ENCODE assay signal across 11 mouse cellular contexts in genomic region chr4:59319136-59319941, GRCm38 (mm10).
DNase-seq lines count a peak whose midpoint lies in the region; TF ChIP-seq lines count a peak whose summit lies in the region.
"Had no signal": no experiment of that assay in that cellular context is flagged by ENCODE, and none has a peak within 500 bp of the region (broad histone marks: within the 10 kb centered on the region; RNA-seq: fewer than 3 reads in every experiment).

No protein-coding gene starts in this region.

- H3K4me3 ChIP-seq in liver, adult 2 months (ENCODE audit: insufficient read depth, low read depth, low read length): no peak overlapping the region
- no peak overlapping the region for H3K4me3 ChIP-seq in myocyte
- H3K4me3 ChIP-seq in hindbrain, embryonic 10.5 days: no peak overlapping the region
- H3K4me3 ChIP-seq: hindbrain, embryonic 15.5 days; megakaryocyte, embryonic 14.5 days had no signal

- no peaks in the 10 kb centered on the region for H3K36me3 ChIP-seq in liver, adult 2 months (ENCODE audit: control insufficient read depth, insufficient read depth, low read length)
- H3K36me3 ChIP-seq in myocyte (ENCODE audit: control insufficient read depth, insufficient read depth): no peaks in the 10 kb centered on the region
- no peaks in the 10 kb centered on the region for H3K36me3 ChIP-seq in hindbrain, embryonic 10.5 days
- H3K36me3 ChIP-seq: hindbrain, embryonic 15.5 days had no signal

- peak overlapping the region; percentile 81 for H3K27ac ChIP-seq in liver, adult 2 months (replicated peaks; ENCODE audit: insufficient read depth, low read depth, low read length)
- H3K27ac ChIP-seq in hindbrain, embryonic 10.5 days: no peak overlapping the region
- H3K27ac ChIP-seq: hindbrain, embryonic 15.5 days had no signal

- peak; percentile 79 for DNase-seq in liver, adult 2 months (ENCODE audit: extremely low read depth, low read depth, low spot score)
- DNase-seq in liver (no peak), A20 (ENCODE audit: low read depth, low spot score) (peak; percentile 53)
- DNase-seq in T-cell, adult 2 months (ENCODE audit: low spot score): peak; percentile 71
- DNase-seq in hindbrain, embryonic 10.5 days (ENCODE audit: low spot score): no peak
- no peak for DNase-seq in kidney, postnatal 10 days
- no peak for DNase-seq in spleen, adult 12 weeks (ENCODE audit: low spot score)
- DNase-seq: gastrocnemius, postnatal 25 days had no signal

- peak overlapping the region; percentile 73 for H3K4me2 ChIP-seq in myocyte (ENCODE audit: low read depth)
- H3K4me2 ChIP-seq: hindbrain, embryonic 15.5 days had no signal

- no peaks in the 10 kb centered on the region for H3K27me3 ChIP-seq in liver, adult 2 months (ENCODE audit: control insufficient read depth, insufficient read depth, low read length)
- no peaks in the 10 kb centered on the region for H3K27me3 ChIP-seq in myocyte (ENCODE audit: control insufficient read depth, insufficient read depth, insufficient read length)
- no peaks in the 10 kb centered on the region for H3K27me3 ChIP-seq in hindbrain, embryonic 10.5 days (ENCODE audit: insufficient read depth, poor library complexity, severe bottlenecking)
- H3K27me3 ChIP-seq: hindbrain, embryonic 15.5 days; megakaryocyte, embryonic 14.5 days had no signal

- H3K4me1 ChIP-seq in liver, adult 2 months (ENCODE audit: control insufficient read depth, insufficient read depth, low read length): peaks cover 22% of the 10 kb centered on the region
- H3K4me1 ChIP-seq in hindbrain, embryonic 10.5 days (replicated peaks): peaks cover 43% of the 10 kb centered on the region

- no peak for TF ChIP-seq CTCF in liver, adult 2 months (IDR thresholded peaks at IDR 0.05; ENCODE audit: low read depth, low read length)

- H3K9me3 ChIP-seq in hindbrain, embryonic 10.5 days: no peaks in the 10 kb centered on the region
- H3K9me3 ChIP-seq: hindbrain, embryonic 15.5 days; megakaryocyte, embryonic 14.5 days had no signal

- no peaks in the 10 kb centered on the region for H3K79me2 ChIP-seq in liver, adult 2 months (ENCODE audit: control insufficient read depth, insufficient read depth, low read length)
- H3K79me2 ChIP-seq in myocyte (ENCODE audit: control insufficient read depth, insufficient read depth): no peaks in the 10 kb centered on the region

- 27% methylated on average over 9 of the region's 9 CpGs for WGBS in liver, adult 2 months
- 84% methylated on average over 9 of the region's 9 CpGs for WGBS in hindbrain, embryonic 10.5 days

- no peak overlapping the region for H3ac ChIP-seq in myocyte (ENCODE audit: control insufficient read depth, insufficient read length)

- TF ChIP-seq POLR2A in liver, adult 2 months (IDR thresholded peaks at IDR 0.05; ENCODE audit: extremely low read depth, insufficient read depth, low read length): no peak
- no peak for TF ChIP-seq POLR2A in myocyte (IDR thresholded peaks at IDR 0.05; ENCODE audit: insufficient read length, low read depth)

- H3K9ac ChIP-seq in liver, adult 2 months (ENCODE audit: low read depth, low read length): peak overlapping the region; percentile 6
- H3K9ac ChIP-seq: hindbrain, embryonic 15.5 days had no signal

TF ChIP-seq in myocyte, 11 proteins besides CTCF, POLR2A, EP300 and RAD21:
- TF ChIP-seq CEBPB (IDR thresholded peaks at IDR 0.05; ENCODE audit: insufficient read depth, poor library complexity, severe bottlenecking): no peak
- TF ChIP-seq MAX (IDR thresholded peaks at IDR 0.05; ENCODE audit: low read depth): no peak
- no peak for TF ChIP-seq POLR2AphosphoS2 (IDR thresholded peaks at IDR 0.05; ENCODE audit: insufficient read length, low read depth)
- TF ChIP-seq TCF12 (IDR thresholded peaks at IDR 0.05; ENCODE audit: insufficient read depth, poor library complexity, severe bottlenecking): no peak
- TF ChIP-seq TCF3 (IDR thresholded peaks at IDR 0.05; ENCODE audit: insufficient read length, low read depth): no peak
- no peak for TF ChIP-seq E2F4 (IDR thresholded peaks at IDR 0.05; ENCODE audit: insufficient read depth)
- no peak for TF ChIP-seq MYOG (IDR thresholded peaks at IDR 0.05; ENCODE audit: control insufficient read depth in 1 of 3, insufficient read depth in 1 of 3, insufficient read length in 2 of 3, low read depth in 2 of 3)
- TF ChIP-seq MYOD1 (IDR thresholded peaks at IDR 0.05; ENCODE audit: control insufficient read depth in 1 of 3, insufficient read length in 2 of 3, low read depth in 2 of 3): no peak
- TF ChIP-seq USF1 (IDR thresholded peaks at IDR 0.05; ENCODE audit: low read depth): no peak
- TF ChIP-seq SRF (IDR thresholded peaks at IDR 0.05; ENCODE audit: control insufficient read depth, insufficient read length, low read depth): no peak
- TF ChIP-seq REST (IDR thresholded peaks at IDR 0.05; ENCODE audit: insufficient read depth, insufficient read length): no peak

Comparison
In these comparisons a context has a peak if more than half of its experiments do, and no peak if none do; other contexts are left out.
1. DNase-seq: peak in liver, adult 2 months (single experiment), A20 (single experiment) and T-cell, adult 2 months (single experiment); none in liver (single experiment), hindbrain, embryonic 10.5 days (single experiment), kidney, postnatal 10 days (single experiment) and spleen, adult 12 weeks (single experiment).